Mouse (Mus musculus): Measurements from ENCODE around the gene Vdac2.

The Vdac2 gene

DNA sequence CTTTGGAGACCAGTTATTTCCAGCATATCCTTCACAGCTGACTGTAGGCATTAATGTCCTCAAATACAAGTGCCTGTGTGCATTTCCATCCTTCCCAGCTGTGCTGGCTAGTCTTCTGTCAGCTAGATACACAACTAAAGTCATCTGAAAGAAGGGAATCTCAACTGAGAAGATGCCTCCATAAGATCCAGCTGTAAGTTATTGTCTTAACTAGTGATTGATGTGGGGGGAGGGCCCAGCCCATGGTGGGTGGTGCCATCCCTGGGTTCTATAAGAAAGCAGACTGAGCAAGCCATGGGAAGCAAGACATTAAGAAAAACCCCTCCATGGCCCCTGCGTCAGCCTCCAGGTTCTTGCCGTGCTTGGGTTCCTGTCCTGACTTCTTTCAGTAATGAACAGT, at the start of gene Vdac2:
Vdac2 (plus strand) TSS at position 301 of the 400 bp plus-strand sequence.
- no peak for DNase-seq

DNA sequence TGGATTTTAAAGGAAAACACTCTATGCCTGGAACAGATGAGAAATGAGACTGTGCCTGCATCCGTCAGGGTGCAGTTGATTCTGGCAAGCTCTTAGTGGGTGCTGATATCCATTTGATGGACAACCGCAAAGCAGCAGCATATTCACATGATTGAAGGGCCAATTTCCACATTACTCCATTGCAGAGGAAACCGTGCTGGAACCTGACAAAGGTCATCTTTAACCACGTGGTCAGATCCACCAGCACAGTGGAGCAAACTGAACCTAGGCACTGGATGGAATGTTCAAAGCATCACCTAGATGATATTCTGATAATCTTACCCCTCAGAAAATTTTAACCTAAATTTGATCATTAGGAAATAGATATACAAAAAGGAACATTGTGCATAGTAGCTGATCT, 48.8 kb upstream of the Vdac2 start:
- DNase-seq, result no peak

DNA sequence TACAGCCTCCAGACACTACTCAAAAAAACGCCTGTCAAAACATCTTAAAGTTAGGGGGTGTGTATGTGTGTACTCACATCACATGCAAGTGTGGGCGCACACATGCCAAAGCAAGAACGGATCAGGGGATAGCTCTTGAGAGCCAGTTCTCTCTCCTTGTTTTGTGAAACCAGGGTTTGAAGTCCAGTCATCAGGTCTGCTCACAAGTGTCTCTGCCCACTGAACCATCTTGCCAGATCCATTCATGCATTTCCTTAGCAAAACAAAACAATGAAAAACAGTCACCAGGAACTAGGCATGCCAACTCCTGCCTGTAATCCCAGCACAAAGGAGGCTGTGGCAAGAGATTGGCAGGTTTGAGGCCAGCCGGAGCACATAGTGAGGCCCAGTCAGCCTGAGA, 38.5 kb upstream of the Vdac2 start:
- no peak for DNase-seq

DNA sequence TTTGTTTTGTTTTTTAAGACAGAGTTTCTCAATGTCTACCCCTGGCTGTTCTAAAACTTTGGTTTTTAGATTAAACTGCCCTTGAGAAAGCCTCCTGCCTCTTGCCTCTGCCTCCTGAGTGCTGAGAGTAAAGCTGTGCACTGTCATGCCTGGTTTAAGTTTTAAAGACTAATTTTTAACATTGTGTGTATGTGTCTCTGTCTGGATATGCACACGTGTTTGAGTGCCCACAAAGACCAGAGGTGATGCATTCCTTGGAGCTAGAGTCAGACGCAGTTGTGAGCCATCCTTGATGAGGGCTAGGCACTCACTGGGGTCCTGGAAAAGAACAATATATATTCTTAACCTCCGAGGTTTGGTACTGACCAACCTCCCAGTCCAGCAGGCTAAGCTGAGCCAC, 37.7 kb upstream of the Vdac2 start:
- no peak for DNase-seq

DNA sequence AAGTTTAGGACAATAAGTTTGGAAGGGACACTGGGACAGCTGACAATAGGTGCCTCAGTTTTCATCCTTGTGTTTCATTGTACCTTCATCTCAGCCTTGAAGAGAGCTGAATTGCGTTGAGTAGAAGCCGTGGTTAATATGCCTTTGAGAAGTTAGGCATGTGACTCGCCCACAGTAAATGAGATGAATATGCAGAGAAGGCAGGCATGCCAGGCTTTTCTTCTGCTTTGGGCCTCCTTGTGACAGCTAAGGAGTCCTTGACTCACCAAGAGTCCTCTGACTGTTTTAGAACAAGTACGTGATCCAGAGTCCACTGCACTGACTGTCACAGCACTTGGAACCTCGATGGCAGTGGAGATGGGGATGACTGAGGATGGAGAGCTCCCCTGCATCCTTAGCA, 36.9 kb upstream of the Vdac2 start:
- DNase-seq, result peak; percentile 38

DNA sequence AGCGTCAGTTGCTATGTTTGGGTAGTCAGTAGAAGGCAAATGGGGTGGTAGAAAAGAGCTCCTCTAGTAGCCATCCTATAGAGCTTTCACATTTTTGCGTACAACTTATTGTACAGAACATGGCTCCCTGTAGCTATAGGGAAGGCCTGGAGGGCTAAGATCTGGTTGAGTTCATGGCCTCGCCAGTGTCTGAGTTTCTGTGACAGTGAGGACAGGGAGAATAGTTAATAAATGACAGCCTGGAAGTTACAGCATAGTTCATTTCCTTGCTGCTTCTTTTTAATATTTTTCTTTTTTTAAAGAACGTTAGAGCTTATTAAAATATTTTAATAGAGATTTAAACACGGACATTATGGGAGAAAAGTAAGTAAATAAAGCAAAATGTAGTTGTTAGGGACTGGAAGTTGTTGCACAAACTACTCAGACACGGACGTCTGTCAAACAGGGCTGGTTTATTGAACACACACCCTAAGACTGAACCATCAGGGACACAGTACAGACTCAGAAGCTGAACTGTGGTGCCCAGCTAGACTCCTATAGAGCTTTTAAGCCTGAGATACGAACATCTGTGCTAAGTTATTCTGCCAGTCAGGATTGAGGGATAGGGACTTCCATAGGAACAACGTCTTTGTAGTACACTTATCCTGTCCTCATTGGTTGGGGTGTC, 34.3 kb upstream of the Vdac2 start:
- no peak for DNase-seq

DNA sequence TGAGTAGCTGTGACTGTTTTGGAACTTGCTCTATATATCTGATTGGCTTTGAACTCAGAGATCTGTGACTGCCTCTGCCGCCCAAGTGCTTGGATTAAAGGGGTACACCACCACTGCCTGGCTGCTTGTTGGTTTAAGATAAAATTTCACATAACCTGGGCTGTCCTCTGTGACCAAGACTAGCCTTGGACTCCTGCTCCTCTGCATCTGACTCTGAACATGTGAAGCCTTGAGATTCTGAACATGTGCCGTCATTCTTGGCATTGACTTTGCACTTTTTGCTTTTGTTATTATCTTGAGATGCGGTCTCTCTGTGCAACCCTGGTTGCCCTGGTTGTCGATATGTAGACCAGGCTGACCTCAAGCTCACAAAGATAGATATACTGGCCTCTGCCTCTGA, 33.3 kb upstream of the Vdac2 start:
- DNase-seq, result no peak

DNA sequence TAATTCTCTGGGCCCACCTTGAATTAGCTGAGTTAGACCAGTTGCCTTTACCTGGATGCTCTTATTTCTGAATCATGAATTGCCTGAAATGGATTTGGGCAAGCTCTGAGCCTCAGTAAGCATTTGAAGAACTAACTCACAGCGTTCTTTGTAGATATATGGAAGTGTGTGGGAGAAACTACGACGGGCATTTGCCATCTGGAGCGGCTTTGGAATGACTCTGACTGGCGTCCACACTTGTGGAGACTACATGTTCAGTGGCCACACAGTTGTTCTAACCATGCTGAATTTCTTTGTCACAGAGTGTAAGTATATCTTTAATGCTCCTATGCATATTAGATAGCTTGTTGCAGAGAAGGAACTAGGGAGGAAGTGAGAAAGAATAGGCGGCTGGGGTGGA, 32.8 kb upstream of the Vdac2 start:
- DNase-seq, result peak; percentile 23

DNA sequence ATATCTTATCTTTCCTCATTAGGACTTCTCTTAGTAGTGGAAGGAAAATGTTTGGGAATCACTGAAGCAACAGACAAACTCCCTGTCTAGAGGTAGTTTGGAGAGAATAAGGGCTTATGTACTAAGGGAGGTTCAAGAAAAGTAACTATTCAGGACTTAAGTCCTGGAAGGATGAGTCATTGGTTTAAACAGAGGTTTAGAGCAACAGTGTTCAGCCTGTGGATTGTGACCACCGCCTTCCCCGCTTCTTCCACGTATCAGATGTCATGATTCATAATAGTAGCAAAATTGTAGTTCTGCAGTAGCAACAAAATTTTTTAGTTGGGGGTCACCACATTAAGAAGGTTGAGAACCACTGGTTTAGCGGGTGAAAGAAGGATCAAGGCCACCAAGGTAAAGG, 24.4 kb upstream of the Vdac2 start:
- DNase-seq, result no peak

DNA sequence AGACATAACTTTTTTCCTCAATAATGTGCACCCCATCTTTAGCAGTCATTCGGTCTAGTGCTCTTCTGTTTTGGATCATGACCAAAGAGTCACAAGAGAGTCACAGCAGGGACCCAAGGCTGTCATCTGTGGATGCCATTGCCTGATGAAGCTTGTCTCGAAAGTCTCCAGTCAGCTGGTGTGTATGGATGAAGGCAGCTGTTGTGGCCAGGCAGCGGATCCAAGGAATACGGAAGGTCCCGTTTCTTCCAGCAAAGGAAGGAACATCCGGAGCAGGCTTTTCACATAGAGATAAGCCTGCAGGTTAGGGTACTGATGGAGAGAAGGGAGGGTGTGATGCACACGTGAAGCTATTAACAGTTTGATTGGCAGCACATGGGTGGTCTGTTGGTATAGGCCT, 23.4 kb upstream of the Vdac2 start:
- no peak for DNase-seq

DNA sequence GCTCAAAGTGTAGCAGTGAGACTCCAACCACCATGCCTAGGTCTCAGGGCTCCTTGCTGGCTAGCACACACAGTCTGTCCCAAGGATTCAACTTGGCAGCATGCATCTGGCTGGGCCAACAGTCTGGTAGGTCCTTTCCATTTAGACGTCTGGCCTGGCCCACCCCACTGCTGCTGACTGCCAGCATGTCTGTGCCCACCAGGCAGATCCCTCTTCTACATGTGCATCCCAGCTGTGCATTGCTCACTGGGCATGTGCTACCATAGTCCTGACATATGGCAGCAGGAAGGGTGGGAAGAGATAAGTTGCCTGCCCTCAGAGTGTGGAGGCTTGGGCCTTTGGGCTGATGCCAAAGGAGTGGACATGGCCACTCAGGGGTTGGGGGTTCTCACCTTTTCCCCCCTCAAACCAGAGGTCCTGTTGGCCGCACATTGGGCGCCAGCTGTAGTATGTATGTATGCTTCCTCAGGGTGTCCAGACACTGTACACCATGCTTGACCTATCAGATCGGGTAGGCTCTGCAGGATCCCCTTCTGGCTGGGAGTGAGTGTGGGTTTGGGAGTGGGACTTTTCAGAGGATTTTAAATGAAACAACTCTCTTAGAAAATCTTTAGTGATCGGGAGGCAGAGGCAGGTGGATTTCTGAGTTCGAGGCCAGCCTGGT, 22.4 kb upstream of the Vdac2 start:
- no peak for DNase-seq

DNA sequence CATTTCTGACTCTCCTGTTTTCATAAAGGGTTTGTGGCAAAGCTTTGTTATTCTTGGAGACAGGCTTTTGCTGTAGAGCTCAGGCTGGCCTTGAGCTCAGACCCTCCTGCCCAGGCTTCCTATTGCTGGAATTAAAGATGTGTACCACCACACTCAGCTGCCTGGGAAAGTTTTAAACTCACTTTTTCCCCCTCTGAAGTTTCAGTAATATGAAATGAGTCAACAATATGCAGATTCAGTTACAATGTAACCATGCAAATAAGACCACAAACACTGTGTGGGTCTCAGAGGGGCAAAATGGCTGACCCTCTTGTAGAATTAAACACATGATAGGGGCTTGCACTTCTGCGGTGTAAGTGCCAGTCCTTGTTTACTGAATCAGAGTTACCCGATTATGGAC, 18.8 kb upstream of the Vdac2 start:
- no peak for DNase-seq

DNA sequence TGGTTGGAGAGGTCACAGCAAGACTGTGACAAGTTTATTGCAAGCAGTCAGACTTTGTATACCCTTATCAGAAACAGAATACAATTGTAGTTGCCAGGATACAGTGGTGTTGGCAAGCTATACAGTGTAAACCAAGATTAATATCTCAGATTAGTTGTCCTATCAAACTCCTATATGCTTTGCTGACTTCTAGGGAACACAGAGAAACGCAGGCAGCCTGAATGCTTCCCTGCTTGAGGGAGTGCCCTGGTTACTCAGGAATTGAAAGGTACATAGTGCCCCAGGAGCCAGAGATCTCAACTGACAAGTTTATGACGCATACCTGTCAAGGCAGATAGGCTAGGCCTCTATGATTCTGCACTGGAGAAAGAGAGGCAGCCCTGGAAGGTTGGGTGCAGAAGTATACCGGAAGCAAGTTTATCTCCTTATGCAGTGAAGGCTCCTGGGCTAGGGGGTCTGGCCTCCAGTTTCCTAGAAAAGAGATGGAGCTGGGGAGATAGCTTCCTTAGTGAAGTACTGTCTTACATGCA, 18.3 kb upstream of the Vdac2 start:
- DNase-seq, result no peak

DNA sequence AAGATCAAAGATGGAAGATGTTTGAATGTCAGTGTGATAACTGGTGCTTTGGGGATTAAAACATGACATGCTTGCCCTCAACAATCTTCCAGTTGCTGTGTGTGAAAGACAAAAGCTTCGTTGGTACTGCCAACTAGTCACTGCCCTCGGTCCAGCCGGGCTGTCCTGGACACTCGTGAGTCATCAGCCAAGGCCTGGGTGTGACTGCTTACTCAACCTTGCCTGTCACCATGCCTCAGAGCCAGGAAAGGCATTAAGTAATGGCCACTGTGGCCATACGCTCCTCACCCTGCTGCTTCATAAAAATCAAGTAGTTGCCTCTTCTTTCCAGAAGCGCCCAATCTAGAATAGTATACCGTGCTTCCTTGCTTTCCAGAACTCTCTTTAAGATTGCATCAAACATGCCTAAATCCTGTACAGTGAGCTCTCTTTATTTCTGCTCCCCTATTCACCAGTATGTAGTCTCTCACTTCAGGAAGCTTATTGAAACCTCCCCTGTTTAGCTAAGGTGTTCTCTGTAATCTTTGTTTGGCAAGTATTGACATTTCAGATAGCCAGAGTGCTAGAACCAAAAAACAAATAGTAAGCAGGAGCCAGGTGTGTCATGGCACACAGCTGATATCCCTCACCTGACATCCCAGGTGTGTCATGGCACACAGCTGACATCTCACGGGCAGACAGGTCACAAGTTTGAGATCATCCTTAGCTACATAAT, 16.7 kb upstream of the Vdac2 start:
- no peak for DNase-seq

DNA sequence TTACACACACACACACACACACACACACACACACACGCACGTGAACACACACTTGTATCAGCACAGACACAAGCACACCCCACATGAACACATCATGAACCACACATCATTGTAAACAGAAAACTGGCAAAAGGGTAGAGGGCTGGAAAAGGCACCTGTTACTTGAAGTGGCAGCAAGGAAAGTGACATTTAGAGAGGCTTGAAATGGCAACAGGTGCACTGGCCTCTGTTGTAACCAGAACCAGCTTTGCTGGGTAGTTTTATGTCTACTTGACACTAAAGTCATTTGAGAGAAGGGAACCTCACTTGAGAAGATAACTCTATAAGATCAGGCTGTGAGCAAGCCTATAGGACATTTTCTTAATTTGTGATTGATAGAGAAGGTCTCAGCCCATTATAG, 15.6 kb upstream of the Vdac2 start:
- DNase-seq, result no peak

DNA sequence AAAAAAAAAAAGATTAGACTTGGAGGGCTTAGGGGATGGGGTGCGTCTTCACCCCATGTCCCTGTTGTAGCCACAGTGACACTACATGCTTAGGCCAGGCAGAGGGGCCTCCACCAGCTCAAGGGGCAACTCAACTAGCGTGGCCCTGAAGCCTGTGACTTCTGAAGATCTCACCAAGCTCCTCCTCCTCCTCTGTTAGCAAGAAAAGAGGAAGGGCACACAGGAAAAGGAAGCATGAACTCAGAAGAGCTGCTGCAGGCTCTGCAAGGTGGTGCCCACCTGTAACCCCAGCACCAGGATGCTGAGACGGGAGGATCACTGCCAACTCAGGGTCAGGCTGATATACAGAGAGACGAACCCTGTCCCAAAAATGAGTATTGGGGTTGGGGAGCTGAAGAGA, 13.7 kb upstream of the Vdac2 start:
- no peak for DNase-seq

DNA sequence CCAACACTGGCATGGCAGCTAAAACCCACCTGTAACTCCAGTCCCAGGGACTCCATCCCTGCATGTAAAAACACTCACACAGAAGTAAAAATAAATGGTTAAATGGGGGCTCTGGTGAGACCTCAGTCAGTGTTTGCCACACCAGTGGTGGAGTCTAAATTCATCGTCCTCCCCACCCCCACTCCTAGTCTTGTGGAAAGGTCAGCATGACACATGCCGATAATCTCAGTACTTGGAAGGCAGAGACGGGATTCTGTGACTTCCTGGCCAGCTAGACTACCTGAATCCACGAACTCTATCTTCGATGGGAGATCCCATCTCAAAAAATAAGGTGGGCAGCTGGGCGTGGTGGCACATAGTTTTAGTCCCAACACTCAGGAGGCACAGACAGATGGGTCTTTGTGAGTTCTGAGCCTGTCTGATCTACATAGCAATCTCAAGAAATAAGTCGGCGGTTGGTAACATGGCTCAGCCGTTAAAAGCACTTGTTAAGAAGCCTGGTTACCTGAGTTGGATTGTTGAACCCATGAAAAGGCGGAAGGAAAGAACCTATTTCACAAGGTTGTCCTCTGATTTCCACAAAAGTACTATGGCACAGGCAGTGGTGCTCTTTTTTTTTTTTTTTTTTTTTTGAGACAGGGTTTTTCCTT, 13.2 kb upstream of the Vdac2 start:
- no peak for DNase-seq

DNA sequence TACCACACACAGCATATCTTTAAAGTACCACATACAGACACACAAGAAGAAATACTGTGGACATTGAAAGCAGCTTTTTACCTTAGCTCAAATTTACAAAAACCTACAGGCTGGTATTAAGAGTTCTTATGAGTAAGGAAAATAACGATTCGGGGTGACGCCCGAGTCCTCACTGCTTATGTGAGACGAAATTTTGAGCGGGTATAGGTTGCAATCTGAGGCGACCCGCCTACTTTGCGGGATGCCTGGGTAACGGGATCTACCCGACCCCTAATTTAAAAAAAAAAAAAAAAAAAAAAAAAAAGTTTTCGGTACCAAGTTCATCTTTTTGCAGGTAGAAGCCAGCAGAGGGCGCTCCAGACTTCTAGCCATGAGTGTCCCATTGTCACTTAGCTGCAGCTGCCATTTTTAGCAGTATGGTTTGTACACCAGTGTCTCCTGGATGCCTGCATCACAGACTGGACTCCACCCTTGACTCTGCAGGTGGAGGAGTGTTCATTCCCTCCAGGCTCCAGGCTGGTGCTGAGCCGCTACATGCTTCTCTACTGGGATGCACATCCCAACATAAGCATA, 12.4 kb upstream of the Vdac2 start:
- no peak for DNase-seq

DNA sequence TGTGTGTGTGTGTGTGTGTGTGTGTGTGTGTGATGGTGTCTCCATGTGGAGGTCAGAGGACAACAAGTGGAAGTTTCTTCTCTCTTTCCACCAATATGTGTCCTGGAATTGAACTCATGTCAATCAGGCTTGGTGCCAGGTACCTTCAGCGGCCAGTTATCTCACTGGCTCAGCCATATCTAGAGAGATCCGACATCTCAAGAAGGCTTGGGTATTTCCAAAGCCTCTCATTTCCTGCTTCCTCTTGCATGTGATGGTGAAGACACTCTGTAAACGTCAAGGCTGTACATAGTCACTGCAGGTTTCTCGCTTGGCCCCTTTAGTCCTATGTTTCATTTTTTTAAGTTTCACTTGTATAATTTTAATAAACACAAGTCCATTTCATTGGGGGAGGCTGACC, 11.8 kb upstream of the Vdac2 start:
- no peak for DNase-seq

DNA sequence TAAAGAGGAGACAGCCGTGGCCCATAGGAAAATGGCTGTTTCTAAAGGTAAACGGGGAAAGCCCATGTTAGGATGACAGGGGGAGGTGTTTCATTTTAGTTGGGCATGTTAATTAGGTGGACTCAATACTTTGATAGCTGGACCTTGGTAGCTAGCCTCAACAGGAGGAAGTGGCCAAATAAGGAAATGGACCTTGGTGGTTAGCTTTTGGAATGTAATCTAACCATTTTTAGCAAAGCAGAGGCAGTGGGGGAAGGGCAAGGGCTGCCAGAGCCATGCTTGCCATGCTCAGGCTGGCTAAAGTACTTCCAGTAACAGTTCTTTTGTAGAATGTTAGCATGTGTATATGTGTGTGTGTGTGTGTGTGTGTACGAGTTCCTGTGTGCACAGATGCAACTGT, 11.2 kb upstream of the Vdac2 start:
- DNase-seq, result no peak

DNA sequence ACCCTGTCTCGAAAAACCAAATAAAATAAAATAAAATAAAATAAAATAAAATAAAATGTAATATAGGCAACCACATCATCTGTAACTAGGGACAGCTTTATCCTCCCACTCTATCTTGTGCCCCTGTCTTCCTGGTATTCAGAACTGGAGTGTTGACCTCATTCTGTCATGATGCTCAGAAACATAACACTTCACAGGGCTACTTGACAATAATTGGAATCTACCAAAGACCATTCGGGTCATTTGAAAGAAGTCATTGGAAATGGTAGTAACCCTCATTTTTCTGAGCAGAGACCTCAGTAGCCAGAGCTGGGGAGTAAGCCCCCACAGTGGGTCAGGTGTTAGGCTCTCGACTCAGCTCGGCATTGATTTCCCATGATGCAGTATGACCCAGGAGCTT, 10.4 kb upstream of the Vdac2 start:
- DNase-seq, result no peak

DNA sequence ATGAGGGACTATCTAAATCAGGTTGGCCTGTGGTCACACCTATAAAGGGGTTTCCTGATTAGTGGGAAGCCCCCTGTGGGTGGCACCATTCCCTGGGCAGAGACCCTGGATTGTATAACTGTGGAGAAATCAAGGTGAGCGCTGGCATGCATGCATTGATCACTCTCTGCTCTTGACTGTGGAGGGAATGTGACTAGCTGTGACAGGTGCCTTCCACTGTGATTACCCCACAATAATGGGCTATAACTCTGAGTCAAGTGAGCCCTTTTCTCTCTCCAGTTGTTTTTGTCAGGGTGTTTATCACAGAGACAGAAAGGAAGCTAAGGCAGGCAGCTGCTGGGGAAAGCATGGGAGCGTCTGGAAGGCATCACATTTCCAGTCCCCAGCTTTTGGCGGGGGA, 8.8 kb upstream of the Vdac2 start:
- DNase-seq, result no peak

DNA sequence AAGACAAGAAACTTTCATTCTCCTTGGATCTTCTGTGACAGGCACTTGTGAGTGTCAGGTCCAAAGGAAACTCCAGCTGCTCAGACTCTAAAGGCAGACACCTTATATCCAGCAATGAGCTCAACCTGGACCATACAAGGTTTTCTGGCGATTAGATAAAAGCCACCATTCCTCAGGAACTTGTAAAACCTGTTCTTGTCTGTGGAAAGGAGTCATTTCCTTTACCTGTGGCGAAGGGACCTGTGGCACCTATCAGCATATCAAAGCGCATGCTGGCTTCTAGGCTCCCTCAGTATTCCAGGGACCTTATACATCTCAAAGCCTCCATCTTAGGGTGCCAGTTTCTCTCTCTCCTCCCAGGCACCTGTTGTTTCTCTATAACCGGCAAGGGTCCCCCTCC, 7.6 kb upstream of the Vdac2 start:
- DNase-seq, result no peak

Measured in right cerebral cortex, postnatal 25 days (tissue).